Mouse (Mus musculus): ENCODE data around the gene Clip4. TPM values are rescaled to one million over a fixed set of nuclear protein-coding genes. Genes with fewer than 3 reads are reported as not detected.

Gene Clip4
- total RNA-seq, 1 experiment = 6.1 TPM

GRCm38 (mm10) chr17:71742156-71742555, 26.1 kb upstream of the Clip4 start:
- TF ChIP-seq CHD2 (IDR thresholded peaks at IDR 0.05; ENCODE audit: low read depth, low read length) (no peak), ZNF384 (IDR thresholded peaks at IDR 0.05; ENCODE audit: low read depth, low read length) (no peak), MAFK (IDR thresholded peaks at IDR 0.05; ENCODE audit: insufficient read depth, low read depth, low read length) (no peak)
- in situ Hi-C loops (cut with MboI; ENCODE audit: low sequenced_read_pairs in 2 of 2, unreplicated experiment in 2 of 2) = no loop called here
- Histone ChIP-seq H3K4me3 (ENCODE audit: insufficient read depth in 1 of 2, low read depth in 1 of 2, low read length in 2 of 2, poor library complexity in 1 of 2, severe bottlenecking in 1 of 2) (no peak overlapping the region), H3K36me3 (ENCODE audit: control insufficient read depth, insufficient read depth, low read length, poor library complexity, severe bottlenecking) (no peaks in the 10 kb centered on the region), H3K9ac (ENCODE audit: insufficient read depth, low read depth, low read length, poor library complexity, severe bottlenecking) (no peak overlapping the region), H3K9me3 (ENCODE audit: control insufficient read depth, insufficient read depth, low read depth, low read length) (no peaks in the 10 kb centered on the region), H3K4me1 (ENCODE audit: control insufficient read depth in 2 of 2, insufficient read depth in 2 of 2, low read length in 2 of 2, poor library complexity in 1 of 2) (no peaks in the 10 kb centered on the region), H3K27ac (ENCODE audit: insufficient read depth, low read depth, low read length, poor library complexity, severe bottlenecking) (no peak overlapping the region)
- no peak for DNase-seq (ENCODE audit: low read depth, low spot score)

GRCm38 (mm10) chr17:71742935-71743334, 25.3 kb upstream of the Clip4 start:
- in situ Hi-C loops (cut with MboI; ENCODE audit: low sequenced_read_pairs in 2 of 2, unreplicated experiment in 2 of 2) = no loop called here
- no peaks in the 10 kb centered on the region for H3K4me1 ChIP-seq (ENCODE audit: control insufficient read depth in 2 of 2, insufficient read depth in 2 of 2, low read length in 2 of 2, poor library complexity in 1 of 2)
- H3K27ac ChIP-seq (ENCODE audit: insufficient read depth, low read depth, low read length, poor library complexity, severe bottlenecking) = no peak overlapping the region
- H3K36me3 ChIP-seq (ENCODE audit: control insufficient read depth, insufficient read depth, low read length, poor library complexity, severe bottlenecking) = no peaks in the 10 kb centered on the region
- no peaks in the 10 kb centered on the region for H3K9me3 ChIP-seq (ENCODE audit: control insufficient read depth, insufficient read depth, low read depth, low read length)
- no peak for TF ChIP-seq HCFC1 (IDR thresholded peaks at IDR 0.05; ENCODE audit: borderline replicate concordance, insufficient read depth, low read length)
- no peak for TF ChIP-seq MAFK (IDR thresholded peaks at IDR 0.05; ENCODE audit: insufficient read depth, low read depth, low read length)
- TF ChIP-seq ZNF384 (IDR thresholded peaks at IDR 0.05; ENCODE audit: low read depth, low read length) = no peak
- TF ChIP-seq CHD2 (IDR thresholded peaks at IDR 0.05; ENCODE audit: low read depth, low read length) = no peak
- TF ChIP-seq ZC3H11A (IDR thresholded peaks at IDR 0.05; ENCODE audit: borderline replicate concordance, low read depth, low read length) = no peak
- no peak overlapping the region for H3K4me3 ChIP-seq (ENCODE audit: insufficient read depth in 1 of 2, low read depth in 1 of 2, low read length in 2 of 2, poor library complexity in 1 of 2, severe bottlenecking in 1 of 2)
- H3K9ac ChIP-seq (ENCODE audit: insufficient read depth, low read depth, low read length, poor library complexity, severe bottlenecking) = no peak overlapping the region
- DNase-seq (ENCODE audit: low read depth, low spot score) = no peak

- H3K9me3 ChIP-seq (ENCODE audit: control insufficient read depth, insufficient read depth, low read depth, low read length) = no peaks in the 10 kb centered on the region
- no peaks in the 10 kb centered on the region for H3K4me1 ChIP-seq (ENCODE audit: control insufficient read depth in 2 of 2, insufficient read depth in 2 of 2, low read length in 2 of 2, poor library complexity in 1 of 2)
- H3K4me3 ChIP-seq (ENCODE audit: insufficient read depth in 1 of 2, low read depth in 1 of 2, low read length in 2 of 2, poor library complexity in 1 of 2, severe bottlenecking in 1 of 2) = no peak overlapping the region
- no peak overlapping the region for H3K27ac ChIP-seq (ENCODE audit: insufficient read depth, low read depth, low read length, poor library complexity, severe bottlenecking)
- TF ChIP-seq ZNF384 (IDR thresholded peaks at IDR 0.05; ENCODE audit: low read depth, low read length) = no peak
- no peak for TF ChIP-seq HCFC1 (IDR thresholded peaks at IDR 0.05; ENCODE audit: borderline replicate concordance, insufficient read depth, low read length)
- no peak for TF ChIP-seq MAFK (IDR thresholded peaks at IDR 0.05; ENCODE audit: insufficient read depth, low read depth, low read length)
- no peak for TF ChIP-seq ZC3H11A (IDR thresholded peaks at IDR 0.05; ENCODE audit: borderline replicate concordance, low read depth, low read length)
- no peak for TF ChIP-seq CHD2 (IDR thresholded peaks at IDR 0.05; ENCODE audit: low read depth, low read length)
- no peaks in the 10 kb centered on the region for H3K36me3 ChIP-seq (ENCODE audit: control insufficient read depth, insufficient read depth, low read length, poor library complexity, severe bottlenecking)
- no peak overlapping the region for H3K9ac ChIP-seq (ENCODE audit: insufficient read depth, low read depth, low read length, poor library complexity, severe bottlenecking)
- DNase-seq (ENCODE audit: low read depth, low spot score) = no peak
- in situ Hi-C loops (cut with MboI; ENCODE audit: low sequenced_read_pairs in 2 of 2, unreplicated experiment in 2 of 2) = no loop called here
Observed at GRCm38 (mm10) chr17:71746114-71746513, 22.2 kb upstream of the Clip4 start.

- Histone ChIP-seq H3K4me1 (ENCODE audit: control insufficient read depth in 2 of 2, insufficient read depth in 2 of 2, low read length in 2 of 2, poor library complexity in 1 of 2) (no peaks in the 10 kb centered on the region), H3K27ac (ENCODE audit: insufficient read depth, low read depth, low read length, poor library complexity, severe bottlenecking) (no peak overlapping the region), H3K9me3 (ENCODE audit: control insufficient read depth, insufficient read depth, low read depth, low read length) (no peaks in the 10 kb centered on the region), H3K4me3 (ENCODE audit: insufficient read depth in 1 of 2, low read depth in 1 of 2, low read length in 2 of 2, poor library complexity in 1 of 2, severe bottlenecking in 1 of 2) (no peak overlapping the region), H3K9ac (ENCODE audit: insufficient read depth, low read depth, low read length, poor library complexity, severe bottlenecking) (no peak overlapping the region), H3K36me3 (ENCODE audit: control insufficient read depth, insufficient read depth, low read length, poor library complexity, severe bottlenecking) (no peaks in the 10 kb centered on the region)
- no peak for TF ChIP-seq ZNF384 (IDR thresholded peaks at IDR 0.05; ENCODE audit: low read depth, low read length)
- TF ChIP-seq HCFC1 (IDR thresholded peaks at IDR 0.05; ENCODE audit: borderline replicate concordance, insufficient read depth, low read length) = no peak
- no peak for TF ChIP-seq MAFK (IDR thresholded peaks at IDR 0.05; ENCODE audit: insufficient read depth, low read depth, low read length)
- TF ChIP-seq ZC3H11A (IDR thresholded peaks at IDR 0.05; ENCODE audit: borderline replicate concordance, low read depth, low read length) = no peak
- no peak for TF ChIP-seq CHD2 (IDR thresholded peaks at IDR 0.05; ENCODE audit: low read depth, low read length)
- DNase-seq (ENCODE audit: low read depth, low spot score) = no peak
- in situ Hi-C loops (cut with MboI; ENCODE audit: low sequenced_read_pairs in 2 of 2, unreplicated experiment in 2 of 2) = no loop called here
Observed at GRCm38 (mm10) chr17:71747561-71747960, 20.7 kb upstream of the Clip4 start.

GRCm38 (mm10) chr17:71749616-71750168, 18.6 kb upstream of the Clip4 start:
- DNase-seq (ENCODE audit: low read depth, low spot score) = no peak
- Histone ChIP-seq H3K4me3 (ENCODE audit: insufficient read depth in 1 of 2, low read depth in 1 of 2, low read length in 2 of 2, poor library complexity in 1 of 2, severe bottlenecking in 1 of 2) (no peak overlapping the region), H3K9ac (ENCODE audit: insufficient read depth, low read depth, low read length, poor library complexity, severe bottlenecking) (no peak overlapping the region), H3K36me3 (ENCODE audit: control insufficient read depth, insufficient read depth, low read length, poor library complexity, severe bottlenecking) (no peaks in the 10 kb centered on the region), H3K4me1 (ENCODE audit: control insufficient read depth in 2 of 2, insufficient read depth in 2 of 2, low read length in 2 of 2, poor library complexity in 1 of 2) (no peaks in the 10 kb centered on the region), H3K27ac (ENCODE audit: insufficient read depth, low read depth, low read length, poor library complexity, severe bottlenecking) (no peak overlapping the region), H3K9me3 (ENCODE audit: control insufficient read depth, insufficient read depth, low read depth, low read length) (no peaks in the 10 kb centered on the region)
- in situ Hi-C loops (cut with MboI; ENCODE audit: low sequenced_read_pairs in 2 of 2, unreplicated experiment in 2 of 2) = no loop called here
- TF ChIP-seq HCFC1 (IDR thresholded peaks at IDR 0.05; ENCODE audit: borderline replicate concordance, insufficient read depth, low read length) (no peak), ZC3H11A (IDR thresholded peaks at IDR 0.05; ENCODE audit: borderline replicate concordance, low read depth, low read length) (no peak), ZNF384 (IDR thresholded peaks at IDR 0.05; ENCODE audit: low read depth, low read length) (no peak), CHD2 (IDR thresholded peaks at IDR 0.05; ENCODE audit: low read depth, low read length) (no peak), MAFK (IDR thresholded peaks at IDR 0.05; ENCODE audit: insufficient read depth, low read depth, low read length) (no peak)
